Mouse (Mus musculus) midbrain, postnatal 0 days (tissue): Measurements from ENCODE around the gene Mymk. TPM values are rescaled to one million over a fixed set of nuclear protein-coding genes. Genes with fewer than 3 reads are reported as not detected.

Experiments
- ATAC-seq: fragments of 200-750 bp; cut with Nextera tagmentation; 2 replicates; pipeline ENCODE4 v1.8.0; 2017; ENCODE audit warnings: moderate number of reproducible peaks, mild to moderate bottlenecking, moderate TSS enrichment, moderate library complexity; ENCODE audit not compliant: low FRiP score
- DNase-seq: peaks from one replicate; pipeline ENCODE4 v3.0.0-alpha.2; 2015; ENCODE audit warnings: low spot score
- H3K27ac ChIP-seq: fragments of 300-500 bp; sonication (generic); 2 replicates; pipeline ENCODE4 v1.5.1; 2014; ENCODE audit warnings: low read depth, mild to moderate bottlenecking, low read length, mixed read lengths
- H3K27me3 ChIP-seq: fragments of 300-500 bp; sonication (generic); 2 replicates; pipeline ENCODE4 v1.6.1; 2014; ENCODE audit warnings: low read length, control low read depth, mixed read lengths; ENCODE audit not compliant: insufficient read depth
- H3K36me3 ChIP-seq: fragments of 300-500 bp; sonication (generic); 2 replicates; pipeline ENCODE4 v1.6.1; 2014; ENCODE audit warnings: low read length, control low read depth, mixed read lengths; ENCODE audit not compliant: insufficient read depth
- H3K4me1 ChIP-seq: fragments of 300-500 bp; sonication (generic); 2 replicates; pipeline ENCODE4 v1.6.1; 2014; ENCODE audit warnings: mild to moderate bottlenecking, control low read depth, antibody characterized with exemption, low read length, mixed read lengths; ENCODE audit not compliant: insufficient read depth
- H3K4me2 ChIP-seq: fragments of 300-500 bp; sonication (generic); 2 replicates; pipeline ENCODE4 v1.6.1; 2014; ENCODE audit warnings: low read depth, mild to moderate bottlenecking, low read length, mixed read lengths; ENCODE audit not compliant: poor library complexity, severe bottlenecking
- H3K4me3 ChIP-seq: fragments of 300-500 bp; sonication (generic); 2 replicates; pipeline ENCODE4 v1.5.1; 2014; ENCODE audit warnings: low read depth, mild to moderate bottlenecking, low read length, moderate library complexity
- H3K9ac ChIP-seq: fragments of 300-500 bp; sonication (generic); replicated peaks from 2 replicates; pipeline ENCODE4 v1.6.1; 2014; ENCODE audit warnings: mild to moderate bottlenecking, low read length, moderate library complexity, mixed read lengths; ENCODE audit not compliant: poor library complexity, severe bottlenecking
- H3K9me3 ChIP-seq: fragments of 300-500 bp; sonication (generic); 2 replicates; pipeline ENCODE4 v1.6.1; 2016; ENCODE audit warnings: low read length, control low read depth
- CTCF ChIP-seq: IDR thresholded peaks from 2 replicates; pipeline ENCODE4 v1.5.1; 2016; ENCODE audit warnings: antibody characterized with exemption, mild to moderate bottlenecking
- WGBS: fragments of 180-500 bp; shearing (Covaris S2); extraction: QIAGEN DNeasy Blood & Tissue Kit; methylation state at CpG from one replicate; pipeline ENCODE4 v1.1.7; 2014; 5-methylcytosine and 5-hydroxymethylcytosine counted together
- polyA plus RNA-seq: library from polyadenylated mRNA; unstranded; fragments of >200 nt; fragmentation: Nextera tagmentation; extraction: Ambion mirVana; gene quantifications from 2 replicates; pipeline ENCODE4 v1.2.1, GENCODE M21; 2015
- total RNA-seq: library from RNA; depleted of rRNA; stranded (reverse); fragments of >200 nt; gene quantifications from 2 replicates; pipeline ENCODE4 v1.2.3, GENCODE M21; 2014

The Mymk gene
- total and polyA plus RNA-seq, 2 experiments from 2014 or later, result 0.15 to 0.16 TPM

DNA sequence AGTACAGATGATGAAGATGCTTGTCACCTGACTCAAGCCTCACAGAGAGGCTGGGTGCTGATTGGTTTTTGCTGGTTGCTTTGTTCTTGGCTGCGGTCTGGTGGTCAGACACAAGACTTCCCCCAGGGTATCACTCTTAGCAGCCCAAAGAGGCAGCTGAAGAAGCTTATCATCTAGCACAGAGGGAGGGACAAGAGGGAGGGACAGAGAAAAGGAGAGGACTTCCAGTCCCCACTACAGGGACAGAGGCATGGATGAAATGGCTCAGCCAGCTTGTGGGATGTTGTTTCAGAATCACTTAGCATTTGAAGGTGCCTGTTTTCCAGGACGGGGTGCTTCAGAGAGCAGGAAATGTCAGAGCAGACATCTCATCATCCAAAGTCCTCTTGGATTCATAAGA lies 6.3 kb upstream of the Mymk start:
- Histone ChIP-seq H3K4me2 (no peak overlapping the region), H3K4me3 (no peak overlapping the region), H3K27me3 (no peaks in the 10 kb centered on the region), H3K9ac (no peak overlapping the region), H3K36me3 (no peaks in the 10 kb centered on the region), H3K9me3 (no peaks in the 10 kb centered on the region), H3K4me1 (0 out of 2 replicates have a peak, but pooled peaks cover 7% of the 10 kb centered on the region), H3K27ac (no peak overlapping the region)
- no peak for DNase-seq
- no peak for TF ChIP-seq CTCF
- WGBS, result 18% methylated on average over 2 of the region's 2 CpGs
- ATAC-seq, result no peak

DNA sequence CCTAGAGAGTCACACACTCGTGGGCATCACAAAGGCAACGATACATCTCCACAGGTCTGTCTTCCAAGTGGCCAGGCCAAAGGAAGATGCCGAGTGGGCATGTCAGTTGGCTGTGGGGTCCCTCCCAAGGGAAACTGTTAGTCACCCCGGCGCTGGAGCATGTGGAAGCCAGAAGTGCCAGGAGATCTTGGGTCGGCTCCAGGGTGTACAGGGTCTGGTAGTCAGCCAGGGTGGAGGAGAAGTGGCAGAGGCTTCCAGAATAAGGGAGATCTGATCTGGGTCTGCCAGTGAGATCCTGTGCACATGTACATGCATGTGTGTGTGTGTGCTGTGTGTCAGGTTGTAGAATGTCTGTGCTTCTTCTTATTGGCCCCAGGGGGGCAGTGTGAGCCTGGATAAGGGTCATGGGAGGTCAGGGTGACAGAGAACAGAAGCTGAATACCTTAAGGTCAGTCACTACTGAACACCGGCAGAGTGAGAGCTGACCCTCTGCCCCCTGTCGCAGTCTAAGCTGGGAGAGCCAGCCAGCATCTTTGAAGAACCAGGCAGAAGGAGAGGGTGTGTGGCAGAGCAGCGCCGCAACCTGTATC lies 5.8 kb upstream of the Mymk start:
- Histone ChIP-seq H3K9me3 (no peaks in the 10 kb centered on the region), H3K9ac (no peak overlapping the region), H3K27ac (no peak overlapping the region), H3K4me2 (no peak overlapping the region), H3K4me1 (0 out of 2 replicates have a peak, but pooled peaks cover 7% of the 10 kb centered on the region), H3K36me3 (no peaks in the 10 kb centered on the region), H3K4me3 (no peak overlapping the region), H3K27me3 (no peaks in the 10 kb centered on the region)
- ATAC-seq (no peak), DNase-seq (peak; percentile 28)
- 55% methylated on average over 10 of the region's 10 CpGs for WGBS
- TF ChIP-seq CTCF, result peak; percentile 51

DNA sequence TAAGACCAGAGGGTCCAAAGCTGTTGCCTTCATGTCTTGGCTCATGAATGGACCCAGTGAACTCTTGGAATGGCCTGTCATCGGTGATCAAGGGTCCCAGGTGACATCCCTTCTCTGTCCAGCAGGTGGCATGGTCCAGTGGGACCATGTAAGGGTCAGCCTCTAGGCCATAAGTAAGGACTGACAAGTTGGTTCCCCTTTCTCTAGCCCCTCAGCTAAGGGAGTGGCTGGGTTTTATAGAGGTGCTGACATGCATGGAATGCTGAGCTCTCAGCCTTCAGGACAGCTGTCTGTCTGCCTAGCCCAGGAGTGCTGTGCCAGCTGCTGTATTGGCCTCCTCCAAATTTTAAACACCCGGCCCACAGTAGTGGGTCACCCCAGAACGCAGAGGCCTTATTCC lies 3.5 kb upstream of the Mymk start:
- H3K9ac ChIP-seq, result no peak overlapping the region
- H3K9me3 ChIP-seq, result no peaks in the 10 kb centered on the region
- 0 out of 2 replicates have a peak, but pooled peaks cover 7% of the 10 kb centered on the region for H3K4me1 ChIP-seq
- H3K27ac ChIP-seq, result no peak overlapping the region
- DNase-seq (peak; percentile 23), ATAC-seq (no peak)
- H3K36me3 ChIP-seq, result no peaks in the 10 kb centered on the region
- TF ChIP-seq CTCF, result peak; percentile 71
- H3K4me2 ChIP-seq, result no peak overlapping the region
- no peaks in the 10 kb centered on the region for H3K27me3 ChIP-seq
- H3K4me3 ChIP-seq, result no peak overlapping the region
- WGBS, result 76% methylated on average over 3 of the region's 3 CpGs

DNA sequence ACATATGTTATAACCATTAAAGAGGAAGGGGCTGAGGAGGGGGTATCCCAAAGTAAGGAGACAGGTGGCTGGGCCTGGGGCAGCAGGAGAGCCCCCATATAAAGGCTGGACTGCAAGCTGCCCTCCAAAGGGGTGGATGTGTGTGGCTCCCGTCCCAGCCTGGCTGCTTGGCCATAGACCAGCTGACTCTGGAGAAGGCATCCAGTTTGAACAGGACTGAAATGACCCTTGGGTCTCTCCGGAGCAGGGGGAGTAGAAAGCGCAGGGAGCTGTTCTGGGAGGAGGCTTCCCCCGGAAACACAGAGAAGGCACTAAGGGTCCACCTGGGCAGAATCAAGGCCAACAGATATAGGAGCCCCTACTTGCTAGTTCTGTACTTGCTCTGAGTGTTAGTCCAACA lies 2.8 kb upstream of the Mymk start:
- H3K4me3 ChIP-seq, result no peak overlapping the region
- no peak overlapping the region for H3K27ac ChIP-seq
- WGBS, result 85% methylated on average over 4 of the region's 4 CpGs
- peak; percentile 25 for DNase-seq
- no peaks in the 10 kb centered on the region for H3K36me3 ChIP-seq
- no peak for ATAC-seq
- no peak overlapping the region for H3K4me2 ChIP-seq
- no peaks in the 10 kb centered on the region for H3K27me3 ChIP-seq
- H3K4me1 ChIP-seq, result 0 out of 2 replicates have a peak, but pooled peaks cover 7% of the 10 kb centered on the region
- H3K9me3 ChIP-seq, result no peaks in the 10 kb centered on the region
- H3K9ac ChIP-seq, result no peak overlapping the region
- no peak for TF ChIP-seq CTCF

DNA sequence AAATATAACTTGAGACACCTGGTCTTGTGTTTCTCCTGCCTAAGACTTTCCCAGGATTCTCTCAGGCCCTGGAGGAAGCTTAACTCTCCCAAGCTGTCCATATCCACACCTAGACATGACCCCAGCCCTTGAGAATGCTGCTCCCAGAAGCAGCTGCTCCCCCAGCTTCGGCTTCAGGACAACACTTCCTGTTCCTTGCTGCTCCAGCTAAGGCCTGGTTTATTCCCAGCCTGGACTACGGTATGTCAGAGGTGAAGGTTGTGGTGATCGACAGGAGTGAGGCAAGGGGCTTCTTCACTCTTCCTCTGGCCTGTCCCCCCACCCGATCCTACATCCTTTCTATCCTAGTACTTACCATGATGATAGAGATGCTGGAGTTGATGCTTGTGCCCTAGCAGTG lies 1.4 kb upstream of the Mymk start:
- no peaks in the 10 kb centered on the region for H3K4me1 ChIP-seq
- no peak for TF ChIP-seq CTCF
- H3K27me3 ChIP-seq, result no peaks in the 10 kb centered on the region
- 86% methylated on average over 4 of the region's 4 CpGs for WGBS
- DNase-seq (no peak), ATAC-seq (no peak)
- H3K4me3 ChIP-seq, result no peak overlapping the region
- no peaks in the 10 kb centered on the region for H3K9me3 ChIP-seq
- no peak overlapping the region for H3K4me2 ChIP-seq
- H3K36me3 ChIP-seq, result no peaks in the 10 kb centered on the region
- H3K27ac ChIP-seq, result no peak overlapping the region
- no peak overlapping the region for H3K9ac ChIP-seq

DNA sequence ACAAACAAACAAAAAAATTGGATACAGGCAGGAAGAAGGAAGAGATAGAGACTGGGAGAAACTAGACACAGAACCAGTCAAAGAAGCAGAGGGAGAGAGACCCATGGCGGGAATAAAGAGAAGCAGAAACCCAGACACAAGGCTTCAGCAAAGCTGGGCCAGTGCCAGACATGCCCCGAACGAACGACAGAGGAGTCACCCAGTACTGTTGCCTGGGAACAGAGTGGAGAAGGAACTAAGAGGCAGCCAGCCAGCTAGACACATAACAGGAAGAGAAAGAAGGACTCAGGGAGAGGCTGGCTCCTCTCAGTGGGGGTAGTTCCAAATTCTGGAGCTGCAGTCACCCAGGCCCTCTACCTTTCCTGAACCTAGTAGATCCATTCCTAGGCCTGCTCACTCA lies 842 bp downstream of the Mymk start:
- no peak overlapping the region for H3K9ac ChIP-seq
- no peaks in the 10 kb centered on the region for H3K36me3 ChIP-seq
- no peak for TF ChIP-seq CTCF
- H3K4me1 ChIP-seq, result no peaks in the 10 kb centered on the region
- ATAC-seq (no peak), DNase-seq (peak; percentile 91)
- H3K27ac ChIP-seq, result no peak overlapping the region
- no peaks in the 10 kb centered on the region for H3K27me3 ChIP-seq
- no peak overlapping the region for H3K4me2 ChIP-seq
- no peak overlapping the region for H3K4me3 ChIP-seq
- 43% methylated on average over 4 of the region's 4 CpGs for WGBS
- no peaks in the 10 kb centered on the region for H3K9me3 ChIP-seq
